Mouse (Mus musculus): ENCODE data around the gene Comt. TPM values are rescaled to one million over a fixed set of nuclear protein-coding genes. Genes with fewer than 3 reads are reported as not detected.

Gene Comt
- total RNA-seq, 1 experiment from 2014 or later: 14.5 TPM

DNA sequence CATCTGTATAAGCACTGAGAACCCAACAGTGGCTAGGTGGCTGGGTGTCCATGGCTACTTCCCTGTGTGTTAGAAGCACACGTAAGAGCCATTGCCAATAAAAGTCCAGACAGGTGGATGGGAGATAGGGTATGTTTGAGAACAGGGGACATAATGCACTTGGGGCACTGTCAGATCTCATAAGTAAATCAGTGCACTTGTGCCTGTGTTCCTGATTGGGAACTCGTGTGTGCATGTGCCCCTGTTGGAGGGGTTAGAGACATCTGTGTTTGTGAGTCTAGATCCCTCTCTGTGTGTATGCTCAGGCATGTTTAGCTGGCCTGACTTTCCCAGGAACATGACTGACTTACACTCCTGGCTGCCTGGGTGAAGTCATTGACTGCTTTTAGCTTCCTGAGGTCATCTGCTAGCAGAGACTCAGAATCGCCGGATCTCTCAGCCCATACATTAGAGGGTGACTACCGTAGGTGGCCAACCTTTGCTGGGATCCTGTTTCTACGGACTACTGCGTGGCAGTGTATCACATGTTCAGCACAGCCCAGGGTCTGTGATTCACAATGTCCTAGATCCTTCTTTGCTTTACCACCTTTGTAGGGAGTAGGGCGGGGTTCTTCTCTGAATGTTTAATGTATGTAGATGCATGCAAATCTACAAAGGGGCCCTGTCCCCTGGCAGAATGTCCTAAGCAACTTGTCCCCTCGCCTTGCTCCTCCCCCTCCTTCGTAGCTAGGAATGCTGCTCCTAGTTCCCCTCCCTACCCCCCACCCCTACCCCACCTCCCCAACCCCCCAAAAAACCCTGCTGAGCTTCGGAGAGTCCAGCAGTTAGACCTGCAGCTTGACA lies 31.7 kb downstream of the Comt start:
- ATAC-seq (ENCODE audit: extremely low read depth, insufficient number of reproducible peaks, low FRiP score, poor library complexity, severe bottlenecking): no peak

DNA sequence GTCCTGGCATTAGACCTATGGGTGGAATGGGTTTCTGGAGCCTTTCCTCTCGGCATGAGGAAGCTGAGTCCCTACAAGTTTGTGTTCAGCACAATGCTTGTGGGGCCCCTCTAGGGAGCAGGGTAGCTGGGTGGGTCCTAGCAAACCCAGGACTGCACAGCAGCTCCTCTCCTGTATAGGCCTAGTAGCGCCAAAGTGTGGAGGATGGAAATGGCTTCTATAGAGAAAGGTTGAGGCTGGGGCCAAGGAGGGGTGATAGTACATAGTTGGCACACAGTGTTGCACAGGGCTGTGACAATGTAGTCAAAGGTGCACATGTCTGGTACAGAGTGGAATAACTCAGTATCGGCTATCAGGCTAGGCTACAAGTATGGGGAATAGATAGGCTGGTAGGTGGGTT lies 32.6 kb downstream of the Comt start:
- no peak for ATAC-seq (ENCODE audit: extremely low read depth, insufficient number of reproducible peaks, low FRiP score, poor library complexity, severe bottlenecking)

DNA sequence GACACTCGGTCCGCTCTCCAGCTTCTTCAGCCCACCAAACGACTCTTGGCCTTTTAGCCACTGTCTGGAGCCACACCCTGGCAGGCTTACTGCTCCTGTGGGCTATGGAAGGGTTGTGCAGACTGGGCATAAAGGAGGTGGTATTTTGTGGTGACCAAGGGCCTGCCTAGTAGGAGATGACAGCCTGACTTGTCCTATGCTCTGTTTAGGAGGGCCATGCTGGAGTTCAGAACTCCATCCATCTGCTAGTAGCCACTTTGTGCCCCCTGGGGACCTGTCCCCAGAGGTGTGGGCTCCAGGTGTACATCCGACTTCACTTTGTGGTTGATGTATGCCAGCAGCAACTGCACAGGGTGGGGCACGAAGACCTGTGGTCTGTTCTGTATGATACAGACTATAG lies 33.1 kb downstream of the Comt start:
- no peak for ATAC-seq (ENCODE audit: extremely low read depth, insufficient number of reproducible peaks, low FRiP score, poor library complexity, severe bottlenecking)

DNA sequence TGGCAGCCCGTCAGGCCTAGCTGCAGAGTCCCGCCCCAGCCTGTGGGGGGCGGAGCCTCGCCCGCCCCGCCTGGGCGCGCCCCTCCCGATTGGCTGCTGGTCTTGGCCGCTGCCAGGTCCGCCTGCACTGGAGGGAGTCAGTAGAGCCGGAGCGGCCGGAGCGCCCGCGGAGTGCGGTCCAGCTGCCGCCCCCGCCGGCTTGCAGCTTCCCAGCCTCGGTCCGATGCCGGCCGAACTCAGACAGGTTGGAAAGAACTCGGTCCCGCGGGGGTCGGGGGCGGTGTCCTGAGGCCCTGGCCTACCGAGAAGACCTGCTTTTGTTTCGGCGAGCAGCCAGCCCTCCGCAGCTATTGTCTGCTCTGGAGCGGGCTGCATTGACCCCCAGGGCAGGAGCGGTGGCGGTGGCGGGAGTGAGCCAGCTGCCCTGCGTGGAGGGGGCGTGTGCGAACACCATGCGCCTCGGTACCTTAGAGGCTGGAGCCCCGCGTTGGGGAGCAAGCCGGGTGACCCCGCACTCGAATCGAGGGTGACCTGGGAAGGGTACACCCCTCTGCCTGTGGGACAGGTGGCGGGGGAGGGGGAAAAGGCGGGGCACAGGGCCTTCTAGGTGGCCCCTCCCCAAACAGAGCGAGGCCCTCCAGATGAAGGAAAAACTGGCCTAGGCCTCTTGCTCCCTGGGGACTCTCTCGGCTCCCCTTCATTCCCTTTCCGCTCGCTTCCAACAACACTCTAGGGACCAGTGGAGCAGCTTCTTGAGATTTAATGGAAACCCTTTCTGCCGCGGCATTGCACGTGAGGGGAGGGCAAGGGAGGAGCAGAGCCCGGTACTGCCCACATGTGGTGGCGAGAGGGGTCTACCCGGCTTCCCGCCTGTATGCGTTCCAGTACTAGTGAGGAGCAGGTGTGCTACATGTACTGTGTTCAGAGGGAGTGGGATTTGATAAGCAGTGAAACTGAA lies 33.9 kb downstream of the Comt start:
- peak; percentile 58 for ATAC-seq (ENCODE audit: extremely low read depth, insufficient number of reproducible peaks, low FRiP score, poor library complexity, severe bottlenecking)

DNA sequence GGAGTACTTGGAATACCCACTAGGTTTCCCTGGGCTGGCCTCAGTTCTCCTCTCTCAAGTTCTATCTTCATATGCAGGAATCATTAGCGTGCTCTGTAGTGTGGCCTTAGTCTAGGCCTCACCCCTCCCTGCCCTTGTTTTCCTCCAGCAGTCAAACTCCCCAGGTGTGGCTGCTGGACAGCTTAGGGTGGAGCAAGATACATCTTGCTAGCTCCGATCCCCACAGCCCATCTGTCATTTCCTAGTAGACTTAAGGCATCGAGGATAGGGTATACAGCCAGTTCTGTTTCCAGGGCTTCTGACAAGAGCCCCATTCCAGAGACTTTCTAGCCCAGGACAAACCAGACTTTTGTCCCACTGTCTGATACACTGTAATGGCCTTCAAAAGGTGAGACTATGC lies 34.9 kb downstream of the Comt start:
- ATAC-seq (ENCODE audit: extremely low read depth, insufficient number of reproducible peaks, low FRiP score, poor library complexity, severe bottlenecking): no peak

DNA sequence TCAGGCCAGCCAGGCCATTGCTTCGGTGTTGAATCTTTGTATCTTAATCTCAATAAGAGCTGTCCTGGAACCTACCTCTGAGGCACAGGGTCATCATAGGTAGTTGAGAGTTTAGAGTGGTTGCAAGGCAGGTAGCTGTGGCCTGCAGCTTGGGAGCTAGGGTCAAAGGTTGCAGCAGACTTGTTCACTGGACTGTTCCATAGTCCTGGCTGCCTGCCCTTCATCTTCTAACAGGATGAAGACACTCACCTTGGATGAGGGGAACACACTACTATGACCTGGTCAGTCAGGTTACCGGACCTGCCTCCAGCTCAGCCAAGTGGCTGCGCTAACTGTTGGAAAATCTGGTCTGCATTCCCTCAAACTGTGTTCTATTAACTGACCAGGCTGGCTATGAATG lies 35.5 kb downstream of the Comt start:
- ATAC-seq (ENCODE audit: extremely low read depth, insufficient number of reproducible peaks, low FRiP score, poor library complexity, severe bottlenecking): no peak

DNA sequence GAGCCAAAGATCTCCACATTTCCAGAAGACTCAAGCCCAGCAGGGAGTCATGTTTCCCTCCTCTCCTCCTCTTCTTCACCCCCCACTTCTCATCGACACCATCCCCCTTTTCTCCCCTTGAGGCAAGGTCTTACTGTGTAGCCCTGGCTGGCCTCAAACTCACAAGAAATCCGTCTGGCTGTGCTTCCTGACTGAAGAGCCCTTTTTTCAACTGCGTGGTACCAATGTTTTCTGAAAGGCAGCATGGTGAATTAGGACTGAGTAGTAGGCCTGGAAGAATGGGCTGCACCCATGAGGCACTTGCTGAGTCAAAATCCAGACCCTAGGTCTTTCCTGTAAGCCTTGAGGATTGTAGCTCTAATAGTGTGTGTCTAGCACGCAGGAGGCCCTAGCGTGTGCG lies 36.3 kb downstream of the Comt start:
- no peak for ATAC-seq (ENCODE audit: extremely low read depth, insufficient number of reproducible peaks, low FRiP score, poor library complexity, severe bottlenecking)

DNA sequence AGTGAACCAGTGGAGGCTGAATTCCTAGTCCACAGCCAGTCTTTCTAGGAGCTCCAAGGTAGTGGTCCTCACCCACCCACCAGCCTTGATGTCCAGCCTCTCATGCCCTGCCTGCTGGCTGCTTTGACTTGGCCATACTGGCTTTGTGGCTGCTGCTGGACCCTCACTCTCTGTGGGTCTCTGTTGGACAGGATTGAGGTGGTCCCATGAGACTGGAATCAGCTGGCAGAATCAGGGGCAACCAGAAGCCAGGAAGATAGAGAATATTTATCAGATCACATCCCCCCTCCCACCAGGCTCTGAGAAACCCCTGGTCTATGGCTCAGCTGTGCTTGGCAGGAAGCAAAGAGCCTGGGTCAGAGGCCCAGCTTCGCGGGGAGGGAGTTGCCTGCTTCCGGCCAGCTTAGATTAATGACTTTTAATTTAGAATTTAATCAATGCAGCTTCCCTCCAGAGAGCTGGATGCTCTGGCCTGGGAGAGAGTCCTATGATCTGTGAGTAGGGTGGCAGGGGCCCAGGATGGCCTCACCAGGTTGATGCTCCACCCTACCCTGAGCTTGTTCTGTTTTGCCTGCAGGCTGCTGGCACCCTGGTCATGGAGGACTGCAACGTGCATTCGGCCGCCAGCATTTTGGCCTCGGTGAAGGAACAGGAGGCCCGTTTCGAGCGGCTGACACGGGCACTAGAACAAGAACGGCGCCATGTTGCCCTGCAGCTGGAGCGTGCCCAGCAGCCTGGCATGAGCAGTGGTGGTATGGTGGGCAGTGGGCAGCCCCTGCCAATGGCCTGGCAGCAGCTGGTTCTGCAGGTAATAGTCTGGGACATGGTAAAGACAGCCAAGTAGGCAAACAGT lies 37.8 kb downstream of the Comt start:
- no peak for ATAC-seq (ENCODE audit: extremely low read depth, insufficient number of reproducible peaks, low FRiP score, poor library complexity, severe bottlenecking)

DNA sequence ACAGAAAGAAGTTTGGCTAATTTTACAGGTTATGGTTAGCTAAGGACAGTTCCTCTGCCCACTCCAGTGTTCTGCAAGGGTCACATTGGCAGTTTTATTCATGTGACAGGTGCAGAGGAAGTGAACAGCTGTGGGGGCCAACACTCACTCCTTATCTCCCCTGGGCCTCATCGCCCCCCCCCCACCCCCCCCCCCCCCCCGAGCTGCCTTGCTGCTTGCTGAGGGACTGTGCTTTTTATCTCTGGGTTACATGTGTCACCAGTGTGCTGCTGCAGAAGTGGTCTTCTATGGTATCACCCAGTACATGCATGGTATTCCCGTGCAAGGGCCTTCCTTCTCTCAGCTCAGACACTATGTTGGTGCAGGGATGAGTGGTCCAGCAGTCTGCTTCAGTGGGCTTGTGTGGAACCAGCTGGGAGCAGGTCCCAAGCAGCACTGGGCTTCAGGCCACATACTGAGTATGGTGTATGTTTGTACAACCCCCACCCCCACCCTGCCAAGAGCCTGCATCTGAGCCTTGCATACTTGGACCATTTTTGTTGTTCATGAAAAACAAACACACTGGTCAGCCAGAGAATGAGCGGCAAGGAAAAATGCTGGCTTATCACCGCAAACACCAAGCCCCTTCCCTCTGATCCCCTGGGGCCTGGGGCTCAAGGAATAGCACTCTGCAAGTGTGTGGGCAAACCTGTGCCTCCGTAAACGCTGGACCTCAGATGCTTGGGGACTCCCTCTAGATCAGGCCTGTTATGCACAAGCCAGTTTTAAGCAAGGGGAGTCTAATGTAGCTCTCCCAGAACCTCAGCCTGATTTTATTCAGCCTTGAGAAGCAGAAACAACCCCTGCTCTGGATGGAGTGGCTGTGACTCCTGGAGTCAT lies 38.7 kb downstream of the Comt start:
- no peak for ATAC-seq (ENCODE audit: extremely low read depth, insufficient number of reproducible peaks, low FRiP score, poor library complexity, severe bottlenecking)

DNA sequence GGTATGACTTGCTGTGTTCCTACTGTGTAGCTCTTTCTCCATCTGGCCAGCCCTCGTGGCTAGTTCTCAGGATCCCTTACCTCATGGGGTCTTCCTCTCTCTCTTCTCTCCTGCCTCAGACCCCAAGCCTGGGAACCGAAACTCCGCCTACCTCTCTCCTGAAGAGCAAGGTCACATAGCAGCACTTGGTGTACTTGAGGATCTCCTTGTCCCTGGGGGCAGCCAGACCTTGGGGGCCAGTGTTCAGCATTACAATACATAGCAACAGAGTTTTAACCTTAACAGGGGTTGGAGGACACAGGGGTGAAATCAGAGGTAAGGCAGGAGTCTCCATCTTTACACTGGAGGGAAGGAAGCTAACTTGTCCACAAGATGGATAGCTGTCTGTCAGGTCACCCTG lies 39.7 kb downstream of the Comt start:
- ATAC-seq (ENCODE audit: extremely low read depth, insufficient number of reproducible peaks, low FRiP score, poor library complexity, severe bottlenecking): no peak

DNA sequence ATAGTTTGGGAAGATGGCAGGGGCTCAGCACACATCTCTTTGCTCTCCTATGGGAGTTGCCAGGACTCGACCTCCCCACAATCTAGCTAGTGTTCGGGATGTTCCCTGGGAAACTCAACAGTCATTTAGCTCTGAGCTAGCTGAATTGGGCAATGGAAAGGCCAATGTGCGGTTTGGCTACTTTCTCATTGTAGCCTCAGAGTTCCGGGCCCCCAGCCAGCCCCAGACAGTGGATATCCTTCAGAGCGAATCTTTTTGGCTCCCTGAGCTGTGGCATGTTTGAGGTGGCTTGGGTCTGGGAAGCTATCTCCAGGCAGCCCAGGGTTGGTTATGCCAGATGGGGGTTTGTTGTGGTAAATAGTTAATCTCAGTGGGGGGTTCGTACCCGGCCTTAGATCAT lies 40.2 kb downstream of the Comt start:
- ATAC-seq (ENCODE audit: extremely low read depth, insufficient number of reproducible peaks, low FRiP score, poor library complexity, severe bottlenecking): no peak

DNA sequence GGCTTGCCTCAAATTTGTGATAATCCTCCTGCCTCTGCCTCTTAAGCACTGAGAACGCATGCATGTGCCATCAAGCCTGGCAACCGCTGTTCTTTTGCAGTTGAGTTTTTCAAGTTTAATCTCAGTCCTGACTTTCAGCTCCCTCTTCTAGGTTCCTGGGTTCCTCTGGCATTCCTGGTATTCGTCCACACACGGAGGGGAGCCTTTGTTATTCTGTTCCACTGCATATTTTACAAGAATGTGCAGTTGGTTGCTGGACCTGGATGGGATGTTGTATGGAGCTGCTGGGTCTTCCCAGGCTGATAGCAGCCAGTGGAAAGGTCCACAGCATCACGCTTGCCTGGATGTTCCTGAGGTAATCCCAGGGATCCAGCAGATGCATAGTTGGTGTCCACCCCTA lies 41.2 kb downstream of the Comt start:
- ATAC-seq (ENCODE audit: extremely low read depth, insufficient number of reproducible peaks, low FRiP score, poor library complexity, severe bottlenecking): no peak

DNA sequence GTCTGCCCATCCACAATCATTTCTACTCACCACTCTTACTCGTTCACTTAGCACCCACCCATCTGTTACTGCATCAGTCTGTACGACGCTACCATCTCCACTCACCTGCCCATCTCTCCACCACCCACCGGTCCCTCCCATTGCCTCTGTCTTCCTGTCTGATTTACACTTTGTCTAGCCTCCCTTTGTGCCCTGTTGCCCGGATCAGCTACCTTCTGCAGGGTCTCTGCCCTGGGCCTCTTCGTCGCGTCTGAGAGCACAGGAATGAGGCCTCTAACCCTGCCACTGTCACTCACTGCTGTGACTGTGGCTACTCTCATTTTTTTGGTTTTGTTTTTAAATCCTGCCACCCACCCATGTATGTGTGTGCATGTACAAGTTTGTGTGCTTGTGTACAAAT lies 42.0 kb downstream of the Comt start:
- no peak for ATAC-seq (ENCODE audit: extremely low read depth, insufficient number of reproducible peaks, low FRiP score, poor library complexity, severe bottlenecking)

DNA sequence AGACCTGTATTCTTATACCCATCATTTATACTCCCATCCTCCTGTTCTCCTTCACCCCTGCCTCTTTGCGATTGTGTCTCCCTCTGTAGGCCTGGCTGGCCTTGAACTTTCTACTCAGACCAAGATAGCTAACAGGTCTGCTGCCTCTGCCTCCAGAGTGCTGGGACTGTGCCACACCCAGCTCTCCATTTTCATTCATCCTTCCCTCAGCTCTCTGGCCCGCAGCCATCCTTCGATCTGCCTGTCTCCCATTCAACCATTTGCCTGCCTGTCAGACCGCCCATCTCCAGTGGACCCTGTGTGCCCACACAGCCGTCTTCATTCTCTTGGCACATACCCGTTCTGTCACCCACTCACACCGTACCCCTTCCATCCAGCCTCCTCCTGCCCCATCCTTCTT lies 42.4 kb downstream of the Comt start:
- no peak for ATAC-seq (ENCODE audit: extremely low read depth, insufficient number of reproducible peaks, low FRiP score, poor library complexity, severe bottlenecking)

DNA sequence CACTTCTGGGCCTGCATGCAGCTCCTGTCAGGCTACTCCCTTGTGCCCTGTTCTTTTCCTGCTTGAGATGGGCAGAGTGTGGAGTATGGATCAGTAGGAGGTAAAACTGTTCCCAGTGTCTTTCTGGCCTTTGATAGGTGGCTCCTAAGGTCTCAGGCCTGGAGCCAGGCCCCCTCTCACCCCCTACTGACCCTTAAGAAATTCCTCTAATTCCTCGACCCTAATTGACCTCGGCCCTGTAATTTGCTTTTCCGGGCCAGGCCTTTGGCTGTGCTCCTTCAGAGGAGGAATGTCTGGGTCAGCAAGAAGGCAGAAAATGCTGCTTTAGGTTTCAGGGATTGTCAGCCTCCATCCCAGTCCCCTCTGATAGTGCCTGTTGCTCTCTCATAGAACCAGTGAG lies 42.9 kb downstream of the Comt start:
- ATAC-seq (ENCODE audit: extremely low read depth, insufficient number of reproducible peaks, low FRiP score, poor library complexity, severe bottlenecking): no peak

DNA sequence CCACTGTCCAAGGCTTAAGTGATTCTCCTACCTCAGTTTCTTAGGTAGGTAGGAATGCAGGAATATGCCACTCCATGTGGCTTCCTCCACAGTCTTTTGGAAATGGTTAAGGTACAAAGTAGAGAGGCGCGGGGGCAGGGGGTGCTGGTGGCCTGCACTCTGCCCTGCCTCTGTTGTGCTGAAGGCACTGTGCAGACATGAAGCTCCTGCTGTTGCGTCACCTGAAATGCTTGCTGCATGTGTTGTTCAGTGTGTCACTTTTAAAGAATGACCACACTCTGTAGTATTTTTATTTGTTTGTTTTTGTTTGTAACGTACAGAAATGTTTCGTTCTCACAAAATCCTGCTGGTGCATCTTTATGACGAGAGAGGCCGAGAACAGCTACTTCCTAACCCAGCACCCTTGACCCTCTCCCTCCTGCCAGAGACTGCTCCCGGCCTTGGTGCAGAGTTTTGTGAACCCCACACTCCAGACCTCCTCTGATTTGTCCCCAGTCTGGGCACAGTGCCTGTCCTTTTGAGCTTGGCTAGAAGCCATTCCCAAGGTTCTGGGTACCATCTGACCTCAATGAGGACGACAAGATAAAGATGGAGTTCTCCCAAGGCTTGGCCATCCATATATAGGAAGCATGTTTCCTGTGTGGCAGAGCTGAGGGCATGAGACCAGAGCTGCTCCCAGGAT lies 43.5 kb downstream of the Comt start:
- ATAC-seq (ENCODE audit: extremely low read depth, insufficient number of reproducible peaks, low FRiP score, poor library complexity, severe bottlenecking): no peak

DNA sequence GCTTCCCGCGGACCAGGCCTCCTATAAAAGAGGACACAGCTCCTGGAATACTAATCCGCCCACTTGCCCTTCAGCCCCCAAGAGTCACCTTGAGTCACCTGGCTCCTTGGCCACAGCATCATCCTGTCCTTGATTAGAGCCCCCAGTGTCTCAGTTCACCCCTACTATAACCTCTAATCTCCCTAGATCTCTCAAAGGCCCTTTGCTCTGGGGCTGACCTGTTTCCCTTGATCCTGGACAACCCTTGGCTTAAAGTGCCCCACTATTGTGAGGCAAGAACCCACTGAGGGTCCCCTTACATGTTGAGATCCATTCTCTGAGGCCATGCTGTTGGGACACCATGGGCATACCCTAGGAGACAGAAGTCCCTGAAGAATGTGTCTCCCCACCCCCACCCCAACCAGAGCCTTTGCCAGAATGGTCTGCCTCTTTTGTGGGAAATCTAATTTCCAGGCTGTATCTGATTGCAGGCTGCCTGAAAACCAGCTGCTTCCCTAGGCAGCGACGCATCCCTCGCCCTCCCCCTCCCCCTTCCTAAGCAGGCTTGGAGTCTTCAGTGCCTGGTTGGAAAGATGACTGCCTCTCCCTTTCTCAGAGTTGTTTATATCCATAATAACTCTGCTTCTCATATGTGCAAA lies 44.9 kb downstream of the Comt start:
- ATAC-seq (ENCODE audit: extremely low read depth, insufficient number of reproducible peaks, low FRiP score, poor library complexity, severe bottlenecking): no peak

All from neutrophil, adult 5-6 weeks (primary cell).